Mouse (Mus musculus): Measurements from ENCODE around the gene 4933412E24Rik.

The 4933412E24Rik gene

GRCm38 (mm10) chr15:60016513-60016912, at the start of gene 4933412E24Rik:
4933412E24Rik (minus strand) TSS chr15:60016613.
- DNase-seq = no peak

DNA sequence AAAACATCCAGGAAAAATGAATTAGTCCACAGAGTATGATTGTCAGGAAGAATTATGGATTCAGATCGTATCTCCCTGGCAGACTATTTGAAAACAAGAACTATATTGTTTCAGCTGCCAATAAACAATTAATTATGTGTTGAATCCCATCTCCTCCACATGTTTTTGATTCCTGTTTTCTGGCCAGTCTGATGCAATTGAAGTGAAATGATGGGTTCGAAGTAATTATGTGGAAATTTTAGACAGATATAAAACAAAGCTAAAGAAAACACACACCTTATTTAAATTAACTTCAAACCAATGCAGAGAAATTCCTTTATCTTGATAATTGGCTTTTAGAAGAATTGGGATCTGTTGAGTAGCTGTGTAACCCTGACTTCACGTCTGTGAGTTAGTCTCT, 14.3 kb upstream of the 4933412E24Rik start:
- no peak for DNase-seq

- DNase-seq = no peak
Measured at GRCm38 (mm10) chr15:60021256-60021655, 4.8 kb upstream of the 4933412E24Rik start.

DNA sequence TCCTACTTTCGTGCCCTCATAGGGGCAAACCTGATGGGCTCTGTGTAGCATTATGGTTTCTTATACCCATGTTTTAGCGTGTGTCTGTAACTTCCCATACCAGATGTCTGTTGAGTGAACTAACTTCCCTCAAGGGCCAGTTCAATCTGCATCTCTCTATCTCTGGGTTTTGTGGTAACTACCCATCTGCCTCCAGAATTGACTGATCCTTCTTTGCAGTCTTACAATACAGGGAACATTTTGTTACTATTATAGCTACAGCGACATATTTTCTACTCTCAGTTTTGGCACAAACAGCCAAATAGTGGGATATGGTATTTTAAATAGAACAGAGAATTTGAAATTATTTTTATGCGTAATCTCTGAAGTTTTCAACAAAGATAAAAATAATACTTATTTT, 6.2 kb downstream of the 4933412E24Rik start:
- no peak for DNase-seq

- DNase-seq = no peak
Measured at GRCm38 (mm10) chr15:60009610-60010009, 6.8 kb downstream of the 4933412E24Rik start.

- no peak for DNase-seq
Measured at GRCm38 (mm10) chr15:59983777-59984176, 32.6 kb downstream of the 4933412E24Rik start.

DNA sequence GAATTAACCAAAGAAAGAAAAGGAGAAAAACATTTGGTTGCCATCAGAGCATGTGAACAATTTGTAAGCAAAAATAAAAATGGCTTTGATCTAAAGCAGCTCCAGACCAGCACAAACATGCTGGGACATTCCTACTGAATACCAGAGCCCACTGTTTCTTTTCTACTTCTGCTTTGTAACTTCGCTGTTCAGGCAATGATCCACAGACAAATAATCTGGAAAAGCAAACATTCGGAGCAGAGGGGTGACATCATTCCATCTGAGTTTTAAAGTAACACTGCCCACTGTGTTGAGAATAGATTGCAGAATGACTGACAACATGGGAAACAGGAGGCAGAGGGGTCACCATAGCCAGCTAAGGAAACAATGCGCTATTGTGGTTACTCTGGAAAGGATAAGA, 41.1 kb downstream of the 4933412E24Rik start:
- no peak for DNase-seq

DNA sequence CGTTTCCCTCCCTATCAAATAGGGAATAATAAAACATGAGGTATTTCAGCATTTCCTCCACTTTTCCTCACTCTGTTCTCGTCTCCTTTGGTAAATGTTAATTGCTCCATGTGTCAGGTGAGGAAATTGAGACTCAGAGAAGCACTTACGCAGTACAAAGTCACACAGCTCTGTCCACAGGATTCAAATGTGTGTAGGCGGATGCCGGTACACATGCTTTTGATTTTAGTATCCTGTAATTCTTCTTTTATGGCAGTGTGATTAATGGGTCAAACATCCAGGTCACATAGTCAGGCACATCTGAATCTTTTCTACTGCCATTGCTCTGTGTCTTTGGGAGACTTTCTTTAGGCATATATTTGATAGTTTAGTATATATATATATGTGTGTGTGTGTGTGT, 41.8 kb downstream of the 4933412E24Rik start:
- DNase-seq = no peak

DNA sequence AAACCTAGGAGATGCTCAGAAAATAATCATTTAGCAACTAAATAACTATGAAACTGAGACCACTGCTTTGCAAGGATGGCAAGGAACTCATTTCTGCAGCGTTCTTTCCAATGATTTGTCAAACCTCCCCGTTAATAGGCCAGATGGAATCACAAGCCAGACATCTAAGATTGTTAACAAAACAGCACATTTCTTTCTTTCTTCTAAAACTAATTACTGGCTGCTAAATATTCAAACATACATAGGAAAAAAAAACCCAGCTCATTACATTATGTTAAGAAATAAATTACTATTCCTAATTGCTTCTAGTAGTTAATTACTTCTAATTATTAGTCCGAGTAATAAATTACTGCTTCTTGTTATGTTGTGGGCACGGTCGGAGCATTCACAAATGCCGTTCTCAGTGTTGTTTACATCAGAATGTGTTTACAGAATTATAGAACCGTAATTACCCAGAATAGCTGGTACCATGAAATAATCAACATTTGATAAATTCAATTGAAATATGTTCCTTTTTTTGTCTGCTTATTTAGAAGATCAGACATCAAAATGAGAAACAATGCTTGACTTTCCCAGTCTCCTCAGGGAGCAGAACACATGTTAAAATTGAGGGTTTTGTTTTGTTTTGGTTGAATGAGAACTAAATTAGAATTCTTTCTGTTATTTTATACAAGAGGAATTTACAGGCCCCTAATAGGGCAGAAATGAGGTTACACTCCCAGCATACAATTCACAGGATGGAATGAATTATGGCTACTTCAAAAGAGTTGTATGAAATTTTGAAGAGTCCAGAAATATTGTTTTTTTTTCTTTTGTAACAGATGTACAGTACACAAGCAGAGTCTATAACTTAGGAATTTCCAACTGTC, 42.5 kb downstream of the 4933412E24Rik start:
- no peak for DNase-seq

Measured in cerebellum, adult 11-12 months (tissue).